Mouse (Mus musculus) granulocyte monocyte progenitor cell, adult 5-6 weeks (primary cell): ENCODE measurements around the gene Tmem202. TPM values are rescaled to one million over a fixed set of nuclear protein-coding genes. Genes with fewer than 3 reads are reported as not detected.

Experiments
- ATAC-seq: replicated peaks from 2 replicates; pipeline ENCODE4 v1.8.0; 2016; ENCODE audit warnings: mild to moderate bottlenecking, moderate TSS enrichment, inconsistent platforms; ENCODE audit not compliant: poor library complexity, severe bottlenecking
- total RNA-seq, 2 experiments: library from RNA; stranded (forward) in 1 of 2; stranded (reverse) in 1 of 2; fragments of 200-712, 200-1000 nt in 1 of 2; fragments of >200 nt in 1 of 2; fragmentation: Nextera tagmentation in 1 of 2; gene quantifications; 2 replicates each; pipeline ENCODE4 v1.2.3; 2014 to 2017

The Tmem202 gene
- total RNA-seq, 2 experiments from 2014 or later, result not detected

DNA sequence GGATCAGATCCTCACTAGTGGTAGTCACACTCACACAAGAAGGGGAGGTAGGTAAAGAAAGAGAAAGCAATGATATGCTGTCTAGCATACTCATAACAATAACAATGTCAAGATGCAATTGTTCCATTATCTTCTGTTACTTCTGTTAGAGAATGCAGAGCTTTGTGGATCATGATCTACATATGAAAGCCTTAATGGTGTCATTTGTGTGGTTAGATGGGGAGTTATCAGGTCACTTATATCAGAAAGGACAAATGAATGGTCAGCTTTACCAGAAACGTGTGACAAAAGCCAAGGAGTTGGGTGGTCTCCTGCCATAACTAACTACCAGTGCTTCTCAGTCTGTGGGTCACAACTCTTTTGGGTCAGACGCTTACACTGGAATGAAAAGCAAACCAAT, 66.5 kb downstream of the Tmem202 start:
- ATAC-seq, result no peak

DNA sequence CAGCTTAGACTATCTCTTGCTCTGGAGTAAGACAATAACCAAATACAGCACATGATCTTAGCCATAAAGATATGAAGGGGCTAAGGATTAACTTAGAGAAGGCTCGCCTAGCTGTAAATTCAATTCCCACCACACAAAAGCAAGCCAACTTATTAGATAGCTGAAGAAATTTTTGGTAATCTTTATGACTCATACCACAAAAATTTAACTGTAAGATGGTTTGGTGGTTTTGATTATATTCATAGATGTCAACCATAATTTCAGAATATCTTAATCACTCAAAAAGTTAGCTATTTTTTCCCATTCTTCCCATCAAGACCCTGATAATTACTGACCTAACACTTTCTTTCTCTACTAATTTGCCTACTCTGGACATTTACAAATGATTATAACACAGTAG, 70.2 kb downstream of the Tmem202 start:
- ATAC-seq, result no peak

Other genes with a start within 250 kb of the Tmem202 start
- 47.8 and 56.8 TPM in 2 replicates for gene Adpgk, start 248.3 kb downstream of the Tmem202 start, total RNA-seq (2014; fragmentation: Nextera tagmentation)
- gene Adpgk, start 248.3 kb downstream of the Tmem202 start, total RNA-seq (2017), result 48.4 and 55.0 TPM in 2 replicates
- 3.3 and 5.2 TPM in 2 replicates for gene Bbs4, start 186.3 kb downstream of the Tmem202 start, total RNA-seq (2014; fragmentation: Nextera tagmentation)
- gene Bbs4, start 186.3 kb downstream of the Tmem202 start, total RNA-seq (2017), result 12.3 and 19.4 TPM in 2 replicates
- 70.9 and 79.7 TPM in 2 replicates for gene Arih1, start 53.2 kb downstream of the Tmem202 start, total RNA-seq (2014; fragmentation: Nextera tagmentation)
- gene Arih1, start 53.2 kb downstream of the Tmem202 start, total RNA-seq (2017), result 59.9 and 89.5 TPM in 2 replicates
- gene Hexa, start 307 bp downstream of the Tmem202 start, total RNA-seq (2014; fragmentation: Nextera tagmentation), result 172 and 180 TPM in 2 replicates
- gene Hexa, start 307 bp downstream of the Tmem202 start, total RNA-seq (2017), result 206 TPM in 2 replicates
- not detected in 2 replicates for gene Celf6, start 38.1 kb upstream of the Tmem202 start, total RNA-seq (2014; fragmentation: Nextera tagmentation)
- gene Celf6, start 38.1 kb upstream of the Tmem202 start, total RNA-seq (2017), result not detected in 2 replicates
- gene Parp6, start 77.4 kb upstream of the Tmem202 start, total RNA-seq (2014; fragmentation: Nextera tagmentation), result 24.7 and 34.6 TPM in 2 replicates
- 10.9 and 21.2 TPM in 2 replicates for gene Parp6, start 77.4 kb upstream of the Tmem202 start, total RNA-seq (2017)
- 513 and 525 TPM in 2 replicates for gene Pkm, start 116.5 kb upstream of the Tmem202 start, total RNA-seq (2014; fragmentation: Nextera tagmentation)
- gene Pkm, start 116.5 kb upstream of the Tmem202 start, total RNA-seq (2017), result 1,005 and 1,006 TPM in 2 replicates
- not detected in 2 replicates for gene Gramd2, start 140.3 kb upstream of the Tmem202 start, total RNA-seq (2014; fragmentation: Nextera tagmentation)
- gene Gramd2, start 140.3 kb upstream of the Tmem202 start, total RNA-seq (2017), result not detected in 2 replicates
- 2.3 and 3.8 TPM in 2 replicates for gene Senp8, start 210.9 kb upstream of the Tmem202 start, total RNA-seq (2014; fragmentation: Nextera tagmentation)
- gene Senp8, start 210.9 kb upstream of the Tmem202 start, total RNA-seq (2017), result 4.5 and 5.5 TPM in 2 replicates
- gene Myo9a, start 211.0 kb upstream of the Tmem202 start, total RNA-seq (2014; fragmentation: Nextera tagmentation), result 6.8 and 11.2 TPM in 2 replicates
- 19.4 and 26.4 TPM in 2 replicates for gene Myo9a, start 211.0 kb upstream of the Tmem202 start, total RNA-seq (2017)